Mouse (Mus musculus) G1E (cell line): ENCODE measurements around the gene Igfbp5. TPM values are rescaled to one million over a fixed set of nuclear protein-coding genes. Genes with fewer than 3 reads are reported as not detected.

Source experiments
- ATAC-seq: 2 replicates; pipeline ENCODE4 v1.8.0; 2016; ENCODE audit warnings: mild to moderate bottlenecking; ENCODE audit not compliant: insufficient number of reproducible peaks, poor library complexity, low FRiP score, severe bottlenecking; ENCODE audit errors: extremely low read depth
- DNase-seq: peaks from one replicate; pipeline ENCODE4 v3.0.0; 2012; ENCODE audit warnings: low spot score
- H3K27me3 ChIP-seq: 2 replicates; pipeline ENCODE4 v1.6.1; 2012; ENCODE audit warnings: mild to moderate bottlenecking, low read length, inconsistent platforms; ENCODE audit not compliant: insufficient read depth
- H3K36me3 ChIP-seq: replicated peaks from 2 replicates; pipeline ENCODE3; 2012; ENCODE audit warnings: mild to moderate bottlenecking, inconsistent platforms
- H3K4me1 ChIP-seq: 2 replicates; pipeline ENCODE4 v1.6.1; 2012; ENCODE audit warnings: low read depth, low read length, inconsistent platforms, mixed read lengths; ENCODE audit not compliant: insufficient read depth
- H3K4me3 ChIP-seq: 2 replicates; pipeline ENCODE4 v1.5.1; 2012; ENCODE audit warnings: low read depth, mild to moderate bottlenecking, inconsistent platforms, low read length, moderate library complexity, mixed read lengths
- H3K9me3 ChIP-seq: replicated peaks from 2 replicates; pipeline ENCODE4 v1.6.1; 2012; ENCODE audit warnings: inconsistent platforms
- CTCF ChIP-seq: IDR thresholded peaks from 2 replicates; pipeline ENCODE4 v1.5.1; 2012; ENCODE audit warnings: low read depth, low read length, inconsistent platforms, mixed read lengths
- GATA1 ChIP-seq: IDR thresholded peaks from 2 replicates; pipeline ENCODE4 v1.6.1; 2012; ENCODE audit warnings: borderline replicate concordance, low read length, inconsistent platforms, mixed read lengths
- GATA2 ChIP-seq: IDR thresholded peaks from 2 replicates; pipeline ENCODE4 v1.6.1; 2012; ENCODE audit warnings: low read depth, low read length, inconsistent platforms, borderline replicate concordance
- POLR2AphosphoS5 ChIP-seq: IDR thresholded peaks from 2 replicates; pipeline ENCODE4 v1.6.1; 2012; ENCODE audit warnings: low read depth, low read length, inconsistent platforms; ENCODE audit not compliant: insufficient replicate concordance
- TAL1 ChIP-seq: conservative IDR thresholded peaks from 2 replicates; pipeline ENCODE4 v1.6.1; 2012; ENCODE audit warnings: low read depth, low read length, inconsistent platforms, mixed read lengths
- polyA plus RNA-seq: library from polyadenylated mRNA; stranded (reverse); fragments of >175 nt; gene quantifications from 2 replicates; pipeline ENCODE4 v1.2.3, GENCODE M21; 2012
- total RNA-seq, 2 experiments: library from RNA; stranded (forward) in 1 of 2; stranded (reverse) in 1 of 2; fragments of 200-1000 nt in 1 of 2; fragments of >200 nt in 1 of 2; fragmentation: Nextera tagmentation in 1 of 2; gene quantifications; 2 replicates each; pipeline ENCODE4 v1.2.3; 2014 to 2017

The Igfbp5 gene
- total and polyA plus RNA-seq, 3 experiments = 0.01 to 0.11 TPM; not detected in 1

- Histone ChIP-seq H3K27me3 (no peaks in the 10 kb centered on the region; the same call in 1 of the 2 replicates), H3K36me3 (no peaks in the 10 kb centered on the region), H3K9me3 (no peaks in the 10 kb centered on the region), H3K4me1 (no peaks in the 10 kb centered on the region), H3K4me3 (no peak overlapping the region)
- DNase-seq = no peak
- TF ChIP-seq GATA1 (no peak), GATA2 (no peak), CTCF (no peak)
- no peak for ATAC-seq
These were observed 41.1 kb downstream of the Igfbp5 start for GRCm38 (mm10) chr1:72833563-72833962.

GRCm38 (mm10) chr1:72832715-72833153 is 42.0 kb downstream of the Igfbp5 start:
- H3K4me3 ChIP-seq = no peak overlapping the region
- no peaks in the 10 kb centered on the region for H3K4me1 ChIP-seq
- DNase-seq (no peak), ATAC-seq (no peak)
- H3K27me3 ChIP-seq = peaks cover 5% of the 10 kb centered on the region
- no peaks in the 10 kb centered on the region for H3K36me3 ChIP-seq
- TF ChIP-seq POLR2AphosphoS5 (no peak), GATA1 (no peak), CTCF (no peak), GATA2 (no peak), TAL1 (no peak)
- no peaks in the 10 kb centered on the region for H3K9me3 ChIP-seq

- Histone ChIP-seq H3K27me3 (peaks cover 19% of the 10 kb centered on the region), H3K9me3 (no peaks in the 10 kb centered on the region), H3K4me3 (no peak overlapping the region), H3K4me1 (no peaks in the 10 kb centered on the region), H3K36me3 (no peaks in the 10 kb centered on the region)
- TF ChIP-seq GATA1 (no peak), CTCF (no peak), POLR2AphosphoS5 (no peak), GATA2 (no peak), TAL1 (no peak)
- DNase-seq (no peak), ATAC-seq (no peak)
These were observed 44.2 kb downstream of the Igfbp5 start for GRCm38 (mm10) chr1:72830485-72830884.

GRCm38 (mm10) chr1:72828843-72829242 is 45.8 kb downstream of the Igfbp5 start:
- ATAC-seq = no peak
- Histone ChIP-seq H3K36me3 (no peaks in the 10 kb centered on the region), H3K4me3 (no peak overlapping the region), H3K4me1 (no peaks in the 10 kb centered on the region), H3K9me3 (no peaks in the 10 kb centered on the region), H3K27me3 (peaks cover 34% of the 10 kb centered on the region)
- TF ChIP-seq GATA1 (no peak), CTCF (no peak), POLR2AphosphoS5 (no peak), TAL1 (no peak), GATA2 (no peak)
- DNase-seq = no peak

GRCm38 (mm10) chr1:72827411-72828315 is 47.0 kb downstream of the Igfbp5 start:
- H3K36me3 ChIP-seq = no peaks in the 10 kb centered on the region
- peaks cover 37% of the 10 kb centered on the region for H3K27me3 ChIP-seq
- no peaks in the 10 kb centered on the region for H3K9me3 ChIP-seq
- H3K4me1 ChIP-seq = no peaks in the 10 kb centered on the region
- ATAC-seq = no peak
- H3K4me3 ChIP-seq = no peak overlapping the region
- DNase-seq = no peak
- TF ChIP-seq CTCF (no peak), TAL1 (no peak), GATA2 (no peak), GATA1 (no peak), POLR2AphosphoS5 (no peak)

- ATAC-seq = no peak
- Histone ChIP-seq H3K4me3 (no peak overlapping the region), H3K4me1 (no peaks in the 10 kb centered on the region), H3K27me3 (peaks cover 37% of the 10 kb centered on the region), H3K9me3 (no peaks in the 10 kb centered on the region), H3K36me3 (no peaks in the 10 kb centered on the region)
- TF ChIP-seq GATA1 (no peak), TAL1 (no peak), POLR2AphosphoS5 (no peak), GATA2 (no peak), CTCF (no peak)
- DNase-seq = no peak
These were observed 47.8 kb downstream of the Igfbp5 start for GRCm38 (mm10) chr1:72826931-72827330.

- no peak for DNase-seq
- Histone ChIP-seq H3K9me3 (no peaks in the 10 kb centered on the region), H3K36me3 (no peaks in the 10 kb centered on the region), H3K4me1 (no peaks in the 10 kb centered on the region), H3K4me3 (no peak overlapping the region), H3K27me3 (peaks cover 38% of the 10 kb centered on the region)
- no peak for ATAC-seq
- TF ChIP-seq POLR2AphosphoS5 (no peak), GATA2 (no peak), GATA1 (no peak), CTCF (no peak), TAL1 (no peak)
These were observed 48.2 kb downstream of the Igfbp5 start for GRCm38 (mm10) chr1:72826446-72826845.
